ENCODE assay signal across 9 mouse cellular contexts in the genomic region with DNA sequence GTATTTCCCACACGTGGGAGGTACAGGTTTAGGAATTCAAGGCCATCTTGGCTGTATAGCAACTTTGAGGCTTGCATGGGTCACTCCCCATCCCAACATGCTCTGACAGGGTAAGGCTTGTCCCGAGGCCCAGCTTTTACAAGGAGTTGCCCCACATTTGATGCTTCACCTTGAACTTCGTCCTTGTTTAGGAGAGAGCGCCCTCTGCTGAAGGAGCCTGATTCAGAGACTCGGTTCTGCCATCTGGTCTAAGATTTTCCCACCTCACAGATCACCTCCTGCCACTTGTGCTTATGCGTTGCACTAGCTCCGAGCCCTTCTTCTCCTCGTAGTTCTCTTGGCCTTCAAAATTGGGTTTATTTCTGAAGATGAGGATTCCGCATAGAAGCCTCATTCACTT.
DNase-seq lines count a peak whose midpoint lies in the region; TF ChIP-seq lines count a peak whose summit lies in the region.
"Had no signal": no experiment of that assay in that cellular context is flagged by ENCODE, and none has a peak within 500 bp of the region (broad histone marks: within the 10 kb centered on the region; RNA-seq: fewer than 3 reads in every experiment).

No protein-coding gene starts in this region.

- H3K27ac ChIP-seq in gastrocnemius, adult 2 months: no peak overlapping the region
- H3K27ac ChIP-seq in olfactory bulb, adult 2 months (ENCODE audit: insufficient read depth, low read depth, low read length): no peak overlapping the region
- H3K27ac ChIP-seq: hindbrain, embryonic 15.5 days had no signal

- peak; percentile 63 for TF ChIP-seq CTCF in gastrocnemius, adult 2 months (IDR thresholded peaks at IDR 0.05)
- TF ChIP-seq CTCF in olfactory bulb, adult 2 months (IDR thresholded peaks at IDR 0.05; ENCODE audit: insufficient read depth, low read depth, low read length): peak; percentile 25; the same call in 1 of the 2 replicates

- intact Hi-C loops in gastrocnemius, adult 2 months (cut with DNase I): no loop called here
- intact Hi-C loops in heart, postnatal 36 days (cut with DNase I): no loop called here

- WGBS in olfactory bulb, adult 2 months: 61% methylated on average over 9 of the region's 9 CpGs

- DNase-seq in gastrocnemius, adult 2 months: peak; percentile 56
- DNase-seq in gastrocnemius, adult 8-10 months (ENCODE audit: low spot score in 2 of 2): no peak
- DNase-seq in ovary, postnatal 14 days (ENCODE audit: low spot score): peak; percentile 39
- DNase-seq in ovary, adult 18-20 months (ENCODE audit: low spot score): no peak
- peak; percentile 37 for DNase-seq in cerebellum, adult 9-11 months
- peak; percentile 40 to 50 for DNase-seq in heart, postnatal 36 days
- no peak for DNase-seq in Muller cell, postnatal 12 days (ENCODE audit: inconsistent ontology term)

- H3K4me1 ChIP-seq in olfactory bulb, adult 2 months (ENCODE audit: control insufficient read depth, insufficient read depth, low read length): peaks cover 3% of the 10 kb centered on the region; the same call in 1 of the 2 replicates

- H3K4me3 ChIP-seq in gastrocnemius, adult 2 months: no peak overlapping the region
- no peak overlapping the region for H3K4me3 ChIP-seq in olfactory bulb, adult 2 months (ENCODE audit: insufficient read depth, low read depth, low read length)
- H3K4me3 ChIP-seq: hindbrain, embryonic 15.5 days had no signal

- no peak for TF ChIP-seq POLR2A in olfactory bulb, adult 2 months (IDR thresholded peaks at IDR 0.05; ENCODE audit: insufficient read depth, low read depth, low read length)

Comparison
In these comparisons a context has a peak if more than half of its experiments do, and no peak if none do; other contexts are left out.
1. DNase-seq: peak in gastrocnemius, adult 2 months (single experiment), ovary, postnatal 14 days (single experiment), cerebellum, adult 9-11 months (single experiment) and heart, postnatal 36 days (2 of 2); none in gastrocnemius, adult 8-10 months (0 of 2), ovary, adult 18-20 months (single experiment) and Muller cell, postnatal 12 days (single experiment).